Mouse (Mus musculus): ENCODE results near the gene Epn1. TPM values are rescaled to one million over a fixed set of nuclear protein-coding genes. Genes with fewer than 3 reads are reported as not detected.
A peak's percentile ranks its signal among the peaks of the same experiment; 100 is the strongest.

The Epn1 gene
- polyA plus RNA-seq, 1 experiment from 2014 or later = 55.8 TPM

GRCm38 (mm10) chr7:5125549-5126406 lies 45.7 kb downstream of the Epn1 start, which contains the start of gene Rasl2-9:
Rasl2-9 (minus strand) TSS chr7:5125950.
- Histone ChIP-seq H3K27me3 (ENCODE audit: control insufficient read depth, insufficient read depth, low read length) (no peaks in the 10 kb centered on the region), H3K4me1 (ENCODE audit: control insufficient read depth, insufficient read depth, low read length) (peaks cover 4% of the 10 kb centered on the region; the same call in 1 of the 2 replicates), H3K9ac (ENCODE audit: low read length) (peak within 1 kb of the TSS; percentile 52), H3K9me3 (replicated peaks; ENCODE audit: control insufficient read depth, low read length) (no peaks in the 10 kb centered on the region), H3K27ac (ENCODE audit: low read length) (peak within 1 kb of the TSS; percentile 31), H3K4me3 (ENCODE audit: low read length) (peak within 1 kb of the TSS; percentile 48), H3K4me2 (ENCODE audit: low read depth, low read length) (peak within 1 kb of the TSS; percentile 61), H3K36me3 (ENCODE audit: control insufficient read depth, insufficient read depth) (no peaks in the 10 kb centered on the region)
- 16% methylated on average over 42 of the region's 42 CpGs for WGBS
- ATAC-seq (replicated peaks; ENCODE audit: extremely low read depth, insufficient read depth, low FRiP score) = peak; percentile 92

Small RNA genes lying within 50 kb of the gene (microRNA-seq; reads per million reads assigned to microRNA genes)
- not detected for gene Gm26217

Other genes starting within 250 kb of the Epn1 start
- 0.05 and 0.07 TPM in 2 replicates for gene Shisa7, start 235.5 kb upstream of the Epn1 start, polyA plus RNA-seq (2015; fragmentation: Nextera tagmentation; extraction: Ambion mirVana)
- 5.6 and 6.3 TPM in 2 replicates for gene Isoc2b, start 210.0 kb upstream of the Epn1 start, polyA plus RNA-seq (2015; fragmentation: Nextera tagmentation; extraction: Ambion mirVana)
- gene Isoc2a, start 203.1 kb upstream of the Epn1 start, polyA plus RNA-seq (2015; fragmentation: Nextera tagmentation; extraction: Ambion mirVana) = 2.0 and 2.1 TPM in 2 replicates
- gene Gm36210, start 173.7 kb upstream of the Epn1 start, polyA plus RNA-seq (2015; fragmentation: Nextera tagmentation; extraction: Ambion mirVana) = 0.11 TPM in 1 of 2 replicates, not detected in the other
- gene Zfp628, start 165.0 kb upstream of the Epn1 start, polyA plus RNA-seq (2015; fragmentation: Nextera tagmentation; extraction: Ambion mirVana) = 2.2 and 2.5 TPM in 2 replicates
- gene Nat14, start 158.2 kb upstream of the Epn1 start, polyA plus RNA-seq (2015; fragmentation: Nextera tagmentation; extraction: Ambion mirVana) = 3.9 and 4.6 TPM in 2 replicates
- gene Ssc5d, start 154.4 kb upstream of the Epn1 start, polyA plus RNA-seq (2015; fragmentation: Nextera tagmentation; extraction: Ambion mirVana) = 2.6 and 2.7 TPM in 2 replicates
- gene Sbk2, start 115.8 kb upstream of the Epn1 start, polyA plus RNA-seq (2015; fragmentation: Nextera tagmentation; extraction: Ambion mirVana) = 5.9 and 10.4 TPM in 2 replicates
- gene Sbk3, start 109.1 kb upstream of the Epn1 start, polyA plus RNA-seq (2015; fragmentation: Nextera tagmentation; extraction: Ambion mirVana) = 0.72 and 0.84 TPM in 2 replicates
- 25.8 and 31.3 TPM in 2 replicates for gene Zfp579, start 84.1 kb upstream of the Epn1 start, polyA plus RNA-seq (2015; fragmentation: Nextera tagmentation; extraction: Ambion mirVana)
- 14.1 and 15.1 TPM in 2 replicates for gene Zfp524, start 65.8 kb upstream of the Epn1 start, polyA plus RNA-seq (2015; fragmentation: Nextera tagmentation; extraction: Ambion mirVana)
- 25.6 and 26.2 TPM in 2 replicates for gene Fiz1, start 65.5 kb upstream of the Epn1 start, polyA plus RNA-seq (2015; fragmentation: Nextera tagmentation; extraction: Ambion mirVana)
- 0.95 TPM in 1 of 2 replicates, not detected in the other for gene Gm44973, start 64.7 kb upstream of the Epn1 start, polyA plus RNA-seq (2015; fragmentation: Nextera tagmentation; extraction: Ambion mirVana)
- 3.9 and 4.0 TPM in 2 replicates for gene Zfp865, start 59.9 kb upstream of the Epn1 start, polyA plus RNA-seq (2015; fragmentation: Nextera tagmentation; extraction: Ambion mirVana)
- gene Ccdc106, start 59.7 kb upstream of the Epn1 start, polyA plus RNA-seq (2015; fragmentation: Nextera tagmentation; extraction: Ambion mirVana) = 1.5 and 2.3 TPM in 2 replicates
- gene 4632433K11Rik, start 46.1 kb upstream of the Epn1 start, polyA plus RNA-seq (2015; fragmentation: Nextera tagmentation; extraction: Ambion mirVana) = not detected in 2 replicates
- gene Zfp784, start 41.8 kb upstream of the Epn1 start, polyA plus RNA-seq (2015; fragmentation: Nextera tagmentation; extraction: Ambion mirVana) = 6.3 and 6.8 TPM in 2 replicates
- 14.9 and 15.2 TPM in 2 replicates for gene Zfp580, start 28.7 kb upstream of the Epn1 start, polyA plus RNA-seq (2015; fragmentation: Nextera tagmentation; extraction: Ambion mirVana)
- 72.8 and 75.3 TPM in 2 replicates for gene U2af2, start 18.1 kb upstream of the Epn1 start, polyA plus RNA-seq (2015; fragmentation: Nextera tagmentation; extraction: Ambion mirVana)
- not detected in 2 replicates for gene Rfpl4, start 36.7 kb downstream of the Epn1 start, polyA plus RNA-seq (2015; fragmentation: Nextera tagmentation; extraction: Ambion mirVana)
- 1.8 and 2.7 TPM in 2 replicates for gene Rasl2-9, start 45.7 kb downstream of the Epn1 start, polyA plus RNA-seq (2015; fragmentation: Nextera tagmentation; extraction: Ambion mirVana)
- gene Vmn1r55, start 69.4 kb downstream of the Epn1 start, polyA plus RNA-seq (2015; fragmentation: Nextera tagmentation; extraction: Ambion mirVana) = 0.01 TPM in 1 of 2 replicates, not detected in the other
- not detected in 2 replicates for gene Vmn1r56, start 116.5 kb downstream of the Epn1 start, polyA plus RNA-seq (2015; fragmentation: Nextera tagmentation; extraction: Ambion mirVana)
- gene Vmn1r57, start 138.3 kb downstream of the Epn1 start, polyA plus RNA-seq (2015; fragmentation: Nextera tagmentation; extraction: Ambion mirVana) = not detected in 2 replicates

Measured in heart, embryonic 16.5 days (tissue).